Mouse (Mus musculus) B cell, adult 2 months (primary cell): ENCODE measurements around the gene Cldn3.

Experiments
- DNase-seq, 2 experiments: peaks; one replicate each; pipeline ENCODE4 v3.0.0; 2022

Cldn3 gene

GRCm38 (mm10) chr5:135007802-135008571 lies 22.0 kb downstream of the Cldn3 start:
- peak; percentile 37 to 43 for DNase-seq

- peak; percentile 99 for DNase-seq
These were observed 22.9 kb downstream of the Cldn3 start, which contains the start of gene Abhd11 for GRCm38 (mm10) chr5:135008671-135009589. Gene Abhd11, plus strand, starts transcription at chr5:135009152.

GRCm38 (mm10) chr5:135009590-135010319 lies 23.7 kb downstream of the Cldn3 start:
- peak; percentile 89 to 90 for DNase-seq

GRCm38 (mm10) chr5:135010320-135010709 lies 24.3 kb downstream of the Cldn3 start:
- DNase-seq = no peak

- DNase-seq = no peak
These were observed 25.1 kb downstream of the Cldn3 start for GRCm38 (mm10) chr5:135010841-135011743.

- no peak for DNase-seq
These were observed 26.0 kb downstream of the Cldn3 start for GRCm38 (mm10) chr5:135011809-135012613.

- peak; percentile 92 to 93 for DNase-seq
These were observed 26.8 kb downstream of the Cldn3 start for GRCm38 (mm10) chr5:135012671-135013441.

- DNase-seq = peak; percentile 89 to 90
These were observed 29.5 kb downstream of the Cldn3 start for GRCm38 (mm10) chr5:135015497-135015896.

- no peak for DNase-seq
These were observed 30.3 kb downstream of the Cldn3 start for GRCm38 (mm10) chr5:135016224-135016759.

GRCm38 (mm10) chr5:135021814-135022213 lies 35.8 kb downstream of the Cldn3 start:
- no peak for DNase-seq

- peak; percentile 58 to 66 for DNase-seq
These were observed 37.5 kb downstream of the Cldn3 start, which contains the start of gene Stx1a for GRCm38 (mm10) chr5:135023344-135024173. Gene Stx1a, plus strand, starts transcription at chr5:135023482.

- peak in 1 of 2 experiments; percentile 24 for DNase-seq
These were observed 38.7 kb downstream of the Cldn3 start for GRCm38 (mm10) chr5:135024665-135025224.

GRCm38 (mm10) chr5:135025899-135026298 lies 39.9 kb downstream of the Cldn3 start:
- DNase-seq = no peak

- no peak for DNase-seq
These were observed 43.2 kb downstream of the Cldn3 start for GRCm38 (mm10) chr5:135029007-135029854.

- no peak for DNase-seq
These were observed 46.6 kb downstream of the Cldn3 start for GRCm38 (mm10) chr5:135032581-135032980.

- peak; percentile 31 to 34 for DNase-seq
These were observed 48.6 kb downstream of the Cldn3 start for GRCm38 (mm10) chr5:135034593-135034992.

- no peak for DNase-seq
These were observed 49.8 kb downstream of the Cldn3 start for GRCm38 (mm10) chr5:135035608-135036359.
